In the genomic region with DNA sequence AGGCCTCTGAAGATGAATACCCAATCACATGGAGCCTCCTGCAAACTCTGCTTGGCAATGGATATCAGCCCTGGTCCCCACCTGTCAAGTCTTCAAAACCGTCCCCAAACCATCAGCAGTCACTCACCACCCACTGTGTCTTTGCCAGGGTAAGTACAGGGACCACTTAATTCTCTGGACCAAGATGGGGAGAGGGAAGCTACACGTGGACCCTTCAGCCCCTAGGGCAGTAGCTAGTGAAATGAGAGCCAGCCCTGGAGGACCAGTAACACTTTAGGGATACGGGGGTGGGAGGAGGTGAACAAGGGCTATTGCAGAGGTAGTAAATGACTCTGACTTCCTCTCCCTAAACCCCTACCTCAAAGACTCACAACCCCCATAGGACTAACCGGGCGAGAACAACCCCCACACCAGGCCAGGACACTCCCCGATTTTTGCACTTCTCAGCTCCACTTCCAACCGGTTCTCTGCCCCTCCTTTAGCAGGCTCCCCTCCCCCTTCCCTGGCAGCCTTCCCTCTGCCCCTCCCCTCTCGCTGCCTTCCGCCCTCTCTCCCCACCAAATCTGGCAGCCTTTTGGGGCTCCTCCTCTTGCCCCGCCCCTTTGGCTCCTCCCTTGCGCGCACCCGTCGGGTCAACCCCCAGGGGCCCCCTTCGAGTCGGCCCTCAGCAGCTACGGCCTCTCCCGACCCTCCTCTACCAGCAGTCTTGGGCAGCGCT, we compare ENCODE assay signal across 8 mouse cellular contexts. TPM values are rescaled to one million over a fixed set of nuclear protein-coding genes. Genes with fewer than 3 reads are reported as not detected.
A peak's percentile ranks its signal among the peaks of the same experiment; 100 is the strongest.
DNase-seq lines count a peak whose midpoint lies in the region; ATAC-seq and TF ChIP-seq lines count a peak whose summit lies in the region.

No protein-coding gene starts in this region.

- H3K27ac ChIP-seq in ES-E14 (ENCODE audit: insufficient read depth, low read depth, low read length, poor library complexity, severe bottlenecking), result no peak overlapping the region
- H3K27ac ChIP-seq in forebrain, postnatal 0 days (ENCODE audit: low read depth, low read length), result peak overlapping the region; percentile 78
- H3K27ac ChIP-seq in lung, embryonic 15.5 days, result peak overlapping the region; percentile 93

- H3K4me2 ChIP-seq in forebrain, postnatal 0 days (ENCODE audit: low read depth), result peak overlapping the region; percentile 93
- peak overlapping the region; percentile 92 for H3K4me2 ChIP-seq in lung, embryonic 15.5 days

- WGBS in forebrain, postnatal 0 days, result 2% methylated on average over 19 of the region's 19 CpGs
- 3% methylated on average over 19 of the region's 19 CpGs for WGBS in lung, embryonic 15.5 days

- peak overlapping the region; percentile 51 to 80 for H3K4me3 ChIP-seq in ES-E14 (ENCODE audit: insufficient read depth in 1 of 2, low read depth in 1 of 2, low read length in 2 of 2, poor library complexity in 1 of 2, severe bottlenecking in 1 of 2)
- H3K4me3 ChIP-seq in forebrain, postnatal 0 days (ENCODE audit: low read depth, low read length), result peak overlapping the region; percentile 84
- H3K4me3 ChIP-seq in lung, embryonic 15.5 days, result peak overlapping the region; percentile 74

- peak; percentile 85 for DNase-seq in ES-E14 (ENCODE audit: low read depth, low spot score)
- DNase-seq in forebrain, postnatal 0 days, result peak; percentile 92
- DNase-seq in layer of hippocampus, adult 8-10 months (ENCODE audit: low spot score in 2 of 2), result peak; percentile 85 to 91
- peak; percentile 92 for DNase-seq in ovary, postnatal 10 days (ENCODE audit: low spot score)
- peak; percentile 96 for DNase-seq in thymus, postnatal 14 days

- no peaks in the 10 kb centered on the region for H3K36me3 ChIP-seq in ES-E14 (ENCODE audit: control insufficient read depth, insufficient read depth, low read length, poor library complexity, severe bottlenecking)
- H3K36me3 ChIP-seq in forebrain, postnatal 0 days (ENCODE audit: insufficient read depth), result peaks cover 18% of the 10 kb centered on the region
- H3K36me3 ChIP-seq in lung, embryonic 15.5 days, result peaks cover 31% of the 10 kb centered on the region

- TF ChIP-seq CTCF in forebrain, postnatal 0 days (IDR thresholded peaks at IDR 0.05; ENCODE audit: low read depth), result no peak

- peaks cover 0 to 24% of the 10 kb centered on the region in 2 experiments; a peak in 2 of 4 replicates for H3K4me1 ChIP-seq in ES-E14 (ENCODE audit: control insufficient read depth in 2 of 2, insufficient read depth in 2 of 2, low read length in 2 of 2, poor library complexity in 1 of 2)
- peaks cover 5% of the 10 kb centered on the region for H3K4me1 ChIP-seq in forebrain, postnatal 0 days (ENCODE audit: insufficient read depth)
- H3K4me1 ChIP-seq in lung, embryonic 15.5 days, result peaks cover 39% of the 10 kb centered on the region

- ATAC-seq in cerebellum, adult (ENCODE audit: insufficient number of reproducible peaks, low FRiP score, low TSS enrichment), result peak; percentile 42
- ATAC-seq in forebrain, postnatal 0 days, result peak; percentile 74
- ATAC-seq in hematopoietic stem cell, adult 5-6 weeks (replicated peaks in 1 of 2; ENCODE audit: insufficient read depth in 1 of 2, low FRiP score in 2 of 2, low TSS enrichment in 1 of 2, low read depth in 1 of 2, poor library complexity in 2 of 2, severe bottlenecking in 2 of 2), result peak; percentile 82 to 87
- ATAC-seq in lung, embryonic 15.5 days (ENCODE audit: borderline replicate concordance, extremely low read depth, low FRiP score, low TSS enrichment), result peak; percentile 92

- no peaks in the 10 kb centered on the region for H3K9me3 ChIP-seq in ES-E14 (ENCODE audit: control insufficient read depth, insufficient read depth, low read depth, low read length)
- H3K9me3 ChIP-seq in forebrain, postnatal 0 days (ENCODE audit: low read length), result no peaks in the 10 kb centered on the region
- no peaks in the 10 kb centered on the region for H3K9me3 ChIP-seq in lung, embryonic 15.5 days

- in situ Hi-C loops in ES-E14 (cut with MboI; ENCODE audit: low sequenced_read_pairs in 2 of 2, unreplicated experiment in 2 of 2), result no loop called here

- peak overlapping the region; percentile 22; the same call in 1 of the 2 replicates for H3K9ac ChIP-seq in ES-E14 (ENCODE audit: insufficient read depth, low read depth, low read length, poor library complexity, severe bottlenecking)
- peak overlapping the region; percentile 76 for H3K9ac ChIP-seq in forebrain, postnatal 0 days
- H3K9ac ChIP-seq in lung, embryonic 15.5 days, result peak overlapping the region; percentile 38

- no peaks in the 10 kb centered on the region for H3K27me3 ChIP-seq in forebrain, postnatal 0 days (ENCODE audit: insufficient read depth, low read length)
- H3K27me3 ChIP-seq in lung, embryonic 15.5 days, result no peaks in the 10 kb centered on the region

TF ChIP-seq in ES-E14, 5 proteins besides CTCF, POLR2A, EP300 and RAD21:
- TF ChIP-seq CHD2 (IDR thresholded peaks at IDR 0.05; ENCODE audit: low read depth, low read length), result no peak
- no peak for TF ChIP-seq MAFK (IDR thresholded peaks at IDR 0.05; ENCODE audit: insufficient read depth, low read depth, low read length)
- TF ChIP-seq ZNF384 (IDR thresholded peaks at IDR 0.05; ENCODE audit: low read depth, low read length), result no peak
- no peak for TF ChIP-seq ZC3H11A (IDR thresholded peaks at IDR 0.05; ENCODE audit: borderline replicate concordance, low read depth, low read length)
- no peak for TF ChIP-seq HCFC1 (IDR thresholded peaks at IDR 0.05; ENCODE audit: borderline replicate concordance, insufficient read depth, low read length)

RNA-seq across cellular contexts. Expression of a gene that starts 1.9 kb away (rescaled TPM):
- 0.53 and 1.3 TPM in 2 replicates for total RNA-seq in ES-E14 (2012; rRNA removed)
- total RNA-seq in forebrain, postnatal 0 days (2014; rRNA removed), result 19.2 and 28.6 TPM in 2 replicates
- 39.6 and 40.4 TPM in 2 replicates for polyA plus RNA-seq in forebrain, postnatal 0 days (2015; fragmentation: Nextera tagmentation; extraction: Ambion mirVana)
- 8.6 and 9.8 TPM in 2 replicates for total RNA-seq in hematopoietic stem cell, adult 5-6 weeks (2017)
- total RNA-seq in layer of hippocampus, adult 8-10 months (2022), result 10 to 100 TPM; 24.6 to 32.2 (median 28.2) TPM
- polyA plus RNA-seq in lung, embryonic 15.5 days (2015; fragmentation: Nextera tagmentation; extraction: Ambion mirVana), result 18.9 and 22.0 TPM in 2 replicates

RNA-seq across cellular contexts. Expression of a gene that starts 4.3 kb away (rescaled TPM):
- total RNA-seq in ES-E14 (2012; rRNA removed), result 0.27 and 1.2 TPM in 2 replicates
- 0.24 and 1.3 TPM in 2 replicates for total RNA-seq in forebrain, postnatal 0 days (2014; rRNA removed)
- polyA plus RNA-seq in forebrain, postnatal 0 days (2015; fragmentation: Nextera tagmentation; extraction: Ambion mirVana), result 0.08 and 0.27 TPM in 2 replicates
- total RNA-seq in hematopoietic stem cell, adult 5-6 weeks (2017), result 0.19 TPM in 1 of 2 replicates, not detected in the other
- total RNA-seq in layer of hippocampus, adult 8-10 months (2022), result 1 to 10 TPM in 3 of 4 experiments, under 1 TPM in 1; 0.39 to 2.1 (median 1.2) TPM
- polyA plus RNA-seq in lung, embryonic 15.5 days (2015; fragmentation: Nextera tagmentation; extraction: Ambion mirVana), result 0.29 and 0.44 TPM in 2 replicates

RNA-seq across cellular contexts. Expression of a gene that starts 48.4 kb away (rescaled TPM):
- 22.8 and 24.9 TPM in 2 replicates for total RNA-seq in ES-E14 (2012; rRNA removed)
- 35.9 and 49.9 TPM in 2 replicates for total RNA-seq in forebrain, postnatal 0 days (2014; rRNA removed)
- 14.2 and 20.4 TPM in 2 replicates for polyA plus RNA-seq in forebrain, postnatal 0 days (2015; fragmentation: Nextera tagmentation; extraction: Ambion mirVana)
- 12.4 and 16.3 TPM in 2 replicates for total RNA-seq in hematopoietic stem cell, adult 5-6 weeks (2017)
- total RNA-seq in layer of hippocampus, adult 8-10 months (2022), result 10 to 100 TPM; 36.8 to 51.8 (median 42.4) TPM
- polyA plus RNA-seq in lung, embryonic 15.5 days (2015; fragmentation: Nextera tagmentation; extraction: Ambion mirVana), result 18.5 and 19.8 TPM in 2 replicates

Comparison
In these comparisons a context has a peak if more than half of its experiments do, and no peak if none do; other contexts are left out.
1. H3K9ac ChIP-seq: peak in every context shown above with its lines; median percentile 76 in forebrain, postnatal 0 days; 38 in lung, embryonic 15.5 days; 22 in ES-E14.
2. ATAC-seq: peak in every context shown above with its lines; median percentile 92 in lung, embryonic 15.5 days; 84 in hematopoietic stem cell, adult 5-6 weeks; 74 in forebrain, postnatal 0 days; 42 in cerebellum, adult.